Mouse (Mus musculus): ENCODE measurements around the gene Nhlh1.

The Nhlh1 gene

DNA sequence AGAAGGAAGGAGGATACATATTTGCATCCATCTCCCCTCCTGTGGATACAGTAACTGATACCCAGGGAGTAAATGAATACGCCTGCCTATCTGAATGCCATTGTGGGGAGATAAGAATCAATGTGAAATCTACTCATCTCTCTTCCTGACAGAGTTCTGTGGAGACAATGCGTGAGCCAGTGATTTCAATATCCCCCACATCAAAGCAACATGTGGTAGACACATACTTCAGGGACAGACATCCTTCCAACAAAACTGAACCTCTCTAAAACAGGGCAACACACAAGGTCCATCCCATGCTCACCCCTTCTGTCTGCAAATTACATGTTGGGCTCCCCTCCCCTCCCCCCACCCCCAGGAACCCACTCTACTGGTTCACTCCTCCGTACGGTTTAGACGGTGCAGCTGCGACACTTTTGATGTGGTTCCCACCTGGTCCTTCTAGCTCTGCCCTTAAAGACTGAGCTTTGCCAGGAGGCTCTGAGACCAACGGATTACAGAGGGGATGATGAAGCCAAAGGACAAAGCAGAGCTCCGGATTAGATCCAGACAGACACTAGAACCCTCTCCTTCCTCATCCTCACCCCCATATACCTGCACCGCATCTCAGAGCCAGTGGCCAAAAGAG is 41.9 kb downstream of the Nhlh1 start:
- no peak for DNase-seq

GRCm38 (mm10) chr1:172014771-172015170 is 42.6 kb downstream of the Nhlh1 start:
- DNase-seq = no peak

DNA sequence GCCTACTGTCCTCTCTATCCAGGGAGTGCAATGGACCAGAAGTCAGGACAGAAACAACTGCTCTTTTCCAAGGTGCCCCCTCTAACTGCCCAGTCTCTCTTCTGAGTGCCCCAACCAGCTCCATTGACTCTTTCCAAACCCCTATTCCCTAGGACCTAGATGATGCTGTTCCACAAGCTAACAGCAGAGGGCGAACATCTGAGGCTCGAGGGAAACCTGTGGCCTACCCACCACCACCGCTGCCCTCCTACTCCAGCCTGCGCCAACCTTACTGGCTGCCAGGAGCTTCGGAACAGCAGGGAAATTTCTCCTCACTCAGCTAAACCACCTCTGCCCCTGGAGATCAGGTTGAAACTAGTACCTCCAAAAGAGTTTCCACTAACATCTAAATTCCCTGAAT is 45.3 kb downstream of the Nhlh1 start:
- DNase-seq = peak; percentile 66

DNA sequence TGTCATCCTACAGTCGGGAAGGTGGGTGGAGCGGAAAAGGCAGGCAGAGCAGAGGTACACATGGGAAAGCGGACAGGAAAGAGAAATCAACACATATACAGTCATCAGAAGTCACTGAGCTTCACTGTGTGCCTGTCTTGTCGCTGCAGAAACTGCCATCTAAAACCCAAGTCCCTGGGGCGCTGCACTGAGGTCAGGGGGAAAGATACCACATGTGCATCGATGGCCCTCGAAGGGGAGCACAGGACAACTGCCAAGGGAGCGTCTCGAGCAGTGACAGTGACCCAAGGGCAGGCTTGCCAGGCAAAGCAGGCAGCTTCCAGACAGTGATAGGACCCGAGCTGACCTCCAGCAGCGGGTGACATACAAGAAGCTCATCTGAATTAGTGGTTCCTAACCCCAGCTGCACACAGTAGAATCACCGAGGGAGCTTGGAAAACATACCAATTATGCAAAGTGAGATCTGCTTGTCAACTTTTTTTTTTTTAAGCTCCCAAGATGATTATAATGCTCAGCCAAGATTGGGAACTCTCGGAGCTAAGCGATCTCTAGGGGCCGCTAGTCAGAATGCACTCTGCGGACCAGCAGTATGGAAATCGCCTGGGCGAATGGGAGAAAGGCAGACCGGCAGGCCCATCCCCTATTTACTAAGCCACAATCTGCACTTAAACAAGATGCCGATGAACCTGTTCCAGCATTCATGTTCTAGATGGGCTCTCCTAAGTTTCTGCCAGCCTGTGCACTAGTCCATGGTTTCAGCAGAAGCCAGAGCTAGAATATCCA is 47.1 kb downstream of the Nhlh1 start:
- no peak for DNase-seq

GRCm38 (mm10) chr1:172009406-172009805 is 48.0 kb downstream of the Nhlh1 start:
- no peak for DNase-seq

- DNase-seq = no peak
Observed at GRCm38 (mm10) chr1:172008351-172008750, 49.0 kb downstream of the Nhlh1 start.

- DNase-seq = no peak
Observed at GRCm38 (mm10) chr1:172007761-172008160, 49.6 kb downstream of the Nhlh1 start.

All from kidney, adult 18-20 months (tissue).